Mouse (Mus musculus): ENCODE results near the gene Saysd1. TPM values are rescaled to one million over a fixed set of nuclear protein-coding genes. Genes with fewer than 3 reads are reported as not detected.

Gene Saysd1
- 1 to 10 TPM; 8.2 to 8.3 TPM for total RNA-seq (2021)
- long read RNA-seq, experiment 1, transcript Saysd1-201 (2 exons, 2,315 nt): major isoform, 53 of 56 reads
- long read RNA-seq, experiment 1, partial matches to known transcripts: 1 of 56 reads
- long read RNA-seq, experiment 1, other reads (novel, unspliced or antisense): 2 of 56 reads
- long read RNA-seq, experiment 2, transcript Saysd1-201 (2 exons, 2,315 nt): major isoform, 15 of 15 reads
- long read RNA-seq, experiment 2, partial matches to known transcripts: 0 of 15 reads
- long read RNA-seq, experiment 2, other reads (novel, unspliced or antisense): 0 of 15 reads

DNA sequence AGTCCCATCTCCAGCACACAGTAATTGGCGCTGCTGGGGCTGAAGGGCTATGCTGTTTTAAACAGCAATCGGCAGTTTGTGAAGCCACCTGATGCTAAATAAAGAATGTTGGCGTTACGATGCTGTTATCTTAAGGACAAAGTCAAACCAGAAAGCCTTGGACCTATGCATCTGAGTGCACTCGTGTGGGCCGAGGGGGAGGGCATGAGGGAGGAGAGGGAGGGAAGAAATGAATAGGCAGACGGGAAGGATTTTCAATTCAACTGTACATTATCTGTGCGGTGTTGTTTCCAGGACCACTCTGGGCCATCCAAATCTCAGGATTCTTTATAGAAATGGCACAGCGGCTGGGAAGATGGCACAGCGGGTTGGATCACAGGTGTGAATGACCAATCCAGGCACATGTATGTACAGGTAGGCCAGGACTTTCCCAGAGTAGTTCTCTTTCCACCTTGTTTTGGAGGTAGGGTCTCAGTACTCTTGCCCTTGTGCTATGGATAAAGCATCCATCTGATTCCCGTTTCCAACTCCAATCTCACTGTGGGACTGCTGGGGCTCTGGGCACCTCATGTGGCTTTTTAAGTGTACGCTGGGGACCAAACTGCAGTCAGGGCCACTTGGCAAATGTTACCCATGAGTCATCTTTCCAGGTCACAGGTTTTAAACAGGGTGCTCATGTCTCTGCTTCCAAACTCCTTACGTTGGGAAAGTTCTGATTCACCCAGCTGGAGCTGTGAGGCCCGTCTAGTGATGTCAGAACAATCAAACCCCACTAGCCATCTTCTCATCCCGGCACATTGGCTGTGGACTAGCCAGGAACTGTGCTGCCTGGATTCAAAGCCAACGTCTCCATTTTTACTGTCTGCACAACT is at the start of gene Saysd1:
Gene Saysd1 (minus strand): TSS at position 51 of the 872 bp plus-strand sequence.
- peak; percentile 27 to 37 for DNase-seq

DNA sequence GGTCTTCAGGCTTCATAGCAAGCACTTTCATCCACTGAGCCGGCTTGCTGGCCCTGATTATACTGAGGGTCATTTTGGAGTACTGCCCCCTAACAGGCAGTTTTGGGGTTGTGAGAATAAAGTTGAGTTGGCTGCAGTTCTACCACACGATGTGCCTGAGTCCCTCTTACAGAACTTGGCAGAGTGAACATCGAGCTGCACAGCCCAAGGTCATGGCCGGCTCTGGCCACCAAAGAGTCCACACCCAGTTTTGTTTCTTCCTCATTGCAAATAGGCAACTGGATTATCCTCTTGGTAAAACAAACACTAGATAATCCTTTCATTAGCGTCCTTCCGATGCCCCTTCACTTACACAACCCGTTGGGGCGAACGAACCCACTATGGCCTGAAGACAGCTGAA is 47.1 kb upstream of the Saysd1 start:
- DNase-seq: peak; percentile 53 to 66

DNA sequence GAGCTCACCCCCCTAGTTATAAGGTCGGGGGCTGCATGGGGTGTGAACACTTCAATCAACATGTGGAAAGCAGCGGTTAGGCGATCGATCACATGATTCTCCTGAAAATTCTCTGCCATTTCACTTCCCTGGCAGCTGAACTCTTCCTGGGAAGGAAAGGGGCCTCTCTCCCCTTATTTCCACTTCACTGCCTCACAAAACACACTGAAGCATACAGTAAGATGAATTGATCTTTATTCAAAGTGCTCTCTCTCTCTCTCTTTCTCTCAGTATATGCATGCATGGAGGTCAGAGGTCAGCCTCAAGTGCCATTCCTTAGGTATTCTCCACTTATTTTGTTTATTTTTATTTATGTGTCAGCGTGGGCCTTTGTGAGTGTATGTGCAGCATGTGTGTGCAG is 45.4 kb upstream of the Saysd1 start:
- no peak for DNase-seq

DNA sequence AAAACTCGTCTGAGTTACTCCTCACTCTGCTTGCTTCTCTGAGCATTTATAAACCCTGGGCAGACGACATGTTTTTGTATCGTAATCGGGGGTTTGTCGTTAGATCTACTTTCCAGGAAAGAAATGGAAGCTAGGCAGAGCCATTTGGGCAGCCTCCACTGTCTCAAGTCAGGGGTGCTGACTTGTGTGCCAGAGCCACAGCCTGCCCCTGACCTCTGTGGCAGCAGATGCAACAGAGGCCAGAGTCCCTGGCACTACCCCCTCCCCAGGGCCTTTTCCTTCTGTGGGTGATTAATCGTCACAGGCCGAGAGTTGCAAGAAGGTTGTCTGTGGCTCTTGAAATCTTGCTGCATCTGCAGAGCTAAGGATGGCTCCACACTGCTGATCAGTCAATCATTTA is 44.3 kb upstream of the Saysd1 start:
- DNase-seq: peak in 1 of 2 experiments; percentile 50

DNA sequence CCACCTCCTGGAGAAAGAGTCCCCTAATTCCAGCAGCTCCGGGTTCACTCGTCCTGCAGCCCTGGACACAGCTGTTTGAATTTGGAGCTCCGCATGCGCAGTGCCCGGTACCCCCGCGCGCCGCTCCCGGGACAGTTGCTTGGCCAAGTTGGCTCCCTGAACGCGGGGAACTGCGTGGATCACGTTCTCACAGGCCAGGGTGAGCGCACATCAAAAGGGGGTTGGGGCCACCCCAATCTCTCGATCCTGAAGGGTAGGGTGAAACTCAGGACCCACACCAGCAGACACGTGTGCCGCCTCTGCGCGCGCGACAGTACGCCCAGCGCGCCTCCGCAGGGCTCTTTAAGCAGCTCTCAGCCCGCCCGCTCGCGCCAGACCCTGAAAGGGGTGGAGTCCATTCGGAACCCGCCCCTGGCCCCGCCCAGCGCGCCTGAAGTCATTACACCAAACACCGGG is 43.2 kb upstream of the Saysd1 start, which contains the start of gene Kcnk5:
Gene Kcnk5 (minus strand): TSS at position 344 of the 456 bp plus-strand sequence.
- DNase-seq: peak; percentile 96

DNA sequence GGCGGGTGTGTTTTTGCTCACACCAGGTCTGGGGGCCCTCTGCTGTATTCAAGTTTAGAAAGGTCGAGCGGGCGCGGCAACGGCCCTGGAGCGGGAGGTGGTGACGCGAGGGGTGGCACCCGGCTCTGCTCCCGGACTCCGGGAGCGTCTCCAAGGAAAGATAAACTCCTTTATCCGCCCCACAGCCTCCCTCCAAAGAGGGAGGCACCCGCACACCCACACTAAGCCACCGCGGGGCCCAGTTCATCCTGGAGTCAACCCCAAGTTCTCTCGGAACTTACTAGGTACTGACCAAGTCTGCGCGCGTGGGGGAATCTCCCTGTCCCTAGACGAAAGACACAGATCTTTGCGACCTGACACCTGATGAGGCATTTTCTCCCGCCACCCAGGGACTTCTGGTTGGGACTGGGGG is 42.4 kb upstream of the Saysd1 start:
- peak; percentile 70 for DNase-seq

DNA sequence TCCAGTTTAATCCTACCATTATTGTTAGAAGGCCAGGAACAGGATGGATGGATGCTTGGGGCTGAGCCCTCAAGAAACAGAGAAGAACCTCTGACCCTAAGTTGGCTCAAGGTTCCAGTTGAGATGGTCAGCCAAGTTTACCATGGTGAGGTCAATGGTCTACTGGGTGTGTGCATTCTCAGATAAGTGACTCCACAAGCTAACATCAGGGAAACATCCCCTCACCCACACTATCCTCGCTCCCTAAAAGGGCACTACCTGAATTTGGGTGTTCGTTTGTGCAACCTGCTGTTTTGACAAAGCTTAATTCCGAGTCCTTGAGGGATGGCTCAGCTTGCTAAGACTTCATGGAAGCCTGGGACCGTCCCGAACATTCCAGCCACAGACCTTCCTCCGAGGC is 42.0 kb upstream of the Saysd1 start:
- no peak for DNase-seq

- DNase-seq: no peak
Observed at GRCm38 (mm10) chr14:20179731-20180280, 41.5 kb upstream of the Saysd1 start.

GRCm38 (mm10) chr14:20179080-20179479 is 40.7 kb upstream of the Saysd1 start:
- no peak for DNase-seq

- DNase-seq: no peak
Observed at GRCm38 (mm10) chr14:20178593-20178992, 40.3 kb upstream of the Saysd1 start.

DNA sequence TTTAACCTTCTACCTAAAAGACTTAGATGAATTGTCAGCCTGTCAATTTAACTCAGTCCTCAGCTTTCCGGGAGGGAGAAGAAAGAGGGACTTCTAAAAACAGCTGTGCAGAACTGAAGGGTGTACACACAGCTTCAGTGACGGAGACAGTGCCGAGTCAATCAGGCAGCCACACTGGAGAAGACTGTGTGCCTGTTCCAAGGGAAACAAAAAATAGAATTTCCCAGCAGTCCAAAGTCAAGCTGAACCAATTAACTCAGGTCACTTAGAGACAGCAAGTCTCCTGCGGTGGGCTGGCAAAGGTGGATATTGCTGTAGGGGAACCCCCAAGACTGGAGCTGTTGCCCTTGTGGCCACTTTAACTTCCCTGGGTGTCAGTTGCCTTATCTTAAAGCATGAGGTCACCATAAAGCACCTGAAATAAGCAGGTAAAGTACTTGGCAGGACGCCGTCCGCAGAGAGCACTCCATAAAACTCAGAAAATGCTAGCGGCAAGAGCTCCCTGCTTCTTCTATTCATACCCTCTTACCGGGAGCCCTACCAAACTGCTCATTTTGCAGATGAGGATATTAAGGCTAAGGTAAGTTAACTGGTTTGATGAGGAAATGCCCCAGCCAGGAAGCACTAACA is 39.3 kb upstream of the Saysd1 start:
- no peak for DNase-seq

- DNase-seq: no peak
Observed at GRCm38 (mm10) chr14:20175705-20176104, 37.4 kb upstream of the Saysd1 start.

- no peak for DNase-seq
Observed at GRCm38 (mm10) chr14:20175114-20175513, 36.8 kb upstream of the Saysd1 start.

DNA sequence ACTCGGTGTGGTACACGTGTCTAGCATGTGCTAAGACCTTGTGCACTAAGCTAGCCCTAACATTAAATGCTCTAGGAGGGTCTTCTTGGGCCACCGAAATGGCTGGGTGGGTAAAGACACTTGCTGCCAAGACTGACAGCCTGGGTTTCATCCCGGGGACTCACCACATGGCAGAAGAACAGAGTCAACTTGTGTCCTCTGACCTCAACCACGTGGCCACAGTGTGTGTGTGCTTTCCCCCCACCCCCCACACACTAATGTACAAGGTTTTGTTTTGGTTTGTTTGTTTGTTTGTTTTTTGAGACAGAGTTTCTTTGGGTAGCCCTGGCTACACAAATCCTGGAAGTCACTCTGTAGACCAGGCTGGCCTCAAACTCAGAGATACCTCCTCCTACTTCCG is 36.4 kb upstream of the Saysd1 start:
- no peak for DNase-seq

GRCm38 (mm10) chr14:20173873-20174490 is 35.6 kb upstream of the Saysd1 start:
- no peak for DNase-seq

GRCm38 (mm10) chr14:20172924-20173323 is 34.6 kb upstream of the Saysd1 start:
- DNase-seq: no peak

DNA sequence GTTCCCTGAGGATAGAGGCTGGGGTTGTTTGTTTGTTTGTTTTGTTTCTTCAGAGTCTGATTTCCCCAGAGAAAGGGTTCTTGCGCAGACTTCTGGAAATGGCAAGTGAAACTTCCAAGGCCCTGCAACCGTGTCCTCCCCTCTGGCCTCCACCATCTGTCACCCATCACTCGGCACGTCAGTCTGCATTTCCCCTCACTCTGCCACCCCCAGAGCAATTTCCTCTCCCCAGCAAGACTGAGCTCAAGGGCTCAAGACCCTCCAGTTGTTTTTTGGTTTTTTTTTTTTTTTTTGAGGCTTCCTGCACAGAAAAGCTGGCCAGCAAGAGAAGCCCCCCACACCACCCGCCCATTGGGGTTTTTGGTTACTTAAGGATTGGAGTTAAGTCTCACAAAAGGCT is 34.2 kb upstream of the Saysd1 start:
- DNase-seq: no peak

- no peak for DNase-seq
Observed at GRCm38 (mm10) chr14:20171840-20172239, 33.5 kb upstream of the Saysd1 start.

DNA sequence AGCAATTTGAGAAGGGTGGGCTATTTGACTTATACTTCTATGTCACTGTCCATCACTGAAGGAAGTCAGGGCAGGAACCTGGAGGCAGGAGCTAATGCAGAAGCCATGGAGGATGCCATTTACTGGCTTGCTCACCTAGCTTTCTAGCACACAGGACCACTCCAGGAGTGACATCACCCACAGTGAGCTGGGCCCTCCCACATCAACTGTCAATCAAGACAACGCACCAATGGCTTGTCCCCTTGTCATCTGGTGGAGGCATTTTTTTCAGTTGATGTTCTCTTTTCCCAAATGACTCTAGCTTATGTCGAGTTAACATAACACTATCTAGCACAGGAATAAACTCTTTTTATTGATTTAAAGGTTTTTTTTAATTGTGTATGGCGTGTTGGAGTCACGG is 30.9 kb upstream of the Saysd1 start:
- no peak for DNase-seq

- DNase-seq: no peak
Observed at GRCm38 (mm10) chr14:20168478-20168877, 30.1 kb upstream of the Saysd1 start.

- no peak for DNase-seq
Observed at GRCm38 (mm10) chr14:20168054-20168453, 29.7 kb upstream of the Saysd1 start.

DNA sequence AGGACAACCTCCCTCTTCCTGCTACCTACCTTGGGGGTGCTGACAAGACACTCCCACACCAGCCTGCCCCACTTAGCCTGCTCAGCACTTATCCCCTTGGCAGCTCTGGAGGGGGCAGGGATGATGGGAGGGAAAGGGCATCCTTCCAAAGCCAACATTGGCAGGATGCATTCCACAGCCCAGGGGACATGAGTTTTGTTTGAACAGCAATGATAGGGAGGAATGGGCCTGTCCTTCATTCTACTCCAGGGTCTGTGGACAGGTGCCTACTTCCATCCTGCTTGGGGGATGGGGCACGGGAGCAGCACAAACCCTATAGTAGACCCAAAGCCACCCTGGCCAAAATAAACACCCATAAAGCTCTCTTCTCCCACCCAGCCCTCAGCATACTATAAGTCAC is 27.1 kb upstream of the Saysd1 start:
- DNase-seq: peak in 1 of 2 experiments; percentile 33

Data from adrenal gland, postnatal 36 days (tissue).